Mouse (Mus musculus) intestine, embryonic 16.5 days (tissue): ENCODE data around the gene Slc22a20. TPM values are rescaled to one million over a fixed set of nuclear protein-coding genes. Genes with fewer than 3 reads are reported as not detected.

Source experiments
- ATAC-seq: fragments of 200-750 bp; cut with Nextera tagmentation; 2 replicates; pipeline ENCODE4 v1.8.0; 2017; ENCODE audit warnings: moderate TSS enrichment, moderate library complexity
- H3K27ac ChIP-seq: fragments of 300-500 bp; sonication (generic); 2 replicates; pipeline ENCODE4 v1.5.1; 2014; ENCODE audit warnings: mild to moderate bottlenecking, low read length
- H3K27me3 ChIP-seq: fragments of 300-500 bp; sonication (generic); replicated peaks from 2 replicates; pipeline ENCODE4 v1.6.1; 2014; ENCODE audit warnings: low read length, control low read depth, mixed read lengths; ENCODE audit not compliant: control insufficient read depth, insufficient read depth
- H3K36me3 ChIP-seq: fragments of 300-500 bp; sonication (generic); 2 replicates; pipeline ENCODE4 v1.6.1; 2014; ENCODE audit warnings: low read length, control low read depth; ENCODE audit not compliant: control insufficient read depth, insufficient read depth
- H3K4me1 ChIP-seq: fragments of 300-500 bp; sonication (generic); 2 replicates; pipeline ENCODE4 v1.6.1; 2014; ENCODE audit warnings: low read length, control low read depth, mixed read lengths; ENCODE audit not compliant: control insufficient read depth, insufficient read depth
- H3K4me2 ChIP-seq: fragments of 300-500 bp; sonication (generic); 2 replicates; pipeline ENCODE4 v1.6.1; 2014; ENCODE audit warnings: low read depth, low read length, control low read depth
- H3K4me3 ChIP-seq: fragments of 300-500 bp; sonication (generic); 2 replicates; pipeline ENCODE4 v1.5.1; 2014; ENCODE audit warnings: mild to moderate bottlenecking, low read length
- H3K9ac ChIP-seq: fragments of 300-500 bp; sonication (generic); 2 replicates; pipeline ENCODE4 v1.6.1; 2014; ENCODE audit warnings: low read depth, low read length
- H3K9me3 ChIP-seq: fragments of 300-500 bp; sonication (generic); 2 replicates; pipeline ENCODE4 v1.6.1; 2016; ENCODE audit warnings: low read length, control low read depth; ENCODE audit not compliant: control insufficient read depth
- WGBS: fragments of 180-500 bp; shearing (Covaris S2); extraction: QIAGEN DNeasy Blood & Tissue Kit; methylation state at CpG from one replicate; pipeline ENCODE4 v1.1.7; 2014; 5-methylcytosine and 5-hydroxymethylcytosine counted together
- polyA plus RNA-seq: library from polyadenylated mRNA; unstranded; fragments of >200 nt; fragmentation: Nextera tagmentation; extraction: Ambion mirVana; gene quantifications from 2 replicates; pipeline ENCODE4 v1.2.1, GENCODE M21; 2015

Gene Slc22a20
- polyA plus RNA-seq, 1 experiment from 2014 or later = not detected

DNA sequence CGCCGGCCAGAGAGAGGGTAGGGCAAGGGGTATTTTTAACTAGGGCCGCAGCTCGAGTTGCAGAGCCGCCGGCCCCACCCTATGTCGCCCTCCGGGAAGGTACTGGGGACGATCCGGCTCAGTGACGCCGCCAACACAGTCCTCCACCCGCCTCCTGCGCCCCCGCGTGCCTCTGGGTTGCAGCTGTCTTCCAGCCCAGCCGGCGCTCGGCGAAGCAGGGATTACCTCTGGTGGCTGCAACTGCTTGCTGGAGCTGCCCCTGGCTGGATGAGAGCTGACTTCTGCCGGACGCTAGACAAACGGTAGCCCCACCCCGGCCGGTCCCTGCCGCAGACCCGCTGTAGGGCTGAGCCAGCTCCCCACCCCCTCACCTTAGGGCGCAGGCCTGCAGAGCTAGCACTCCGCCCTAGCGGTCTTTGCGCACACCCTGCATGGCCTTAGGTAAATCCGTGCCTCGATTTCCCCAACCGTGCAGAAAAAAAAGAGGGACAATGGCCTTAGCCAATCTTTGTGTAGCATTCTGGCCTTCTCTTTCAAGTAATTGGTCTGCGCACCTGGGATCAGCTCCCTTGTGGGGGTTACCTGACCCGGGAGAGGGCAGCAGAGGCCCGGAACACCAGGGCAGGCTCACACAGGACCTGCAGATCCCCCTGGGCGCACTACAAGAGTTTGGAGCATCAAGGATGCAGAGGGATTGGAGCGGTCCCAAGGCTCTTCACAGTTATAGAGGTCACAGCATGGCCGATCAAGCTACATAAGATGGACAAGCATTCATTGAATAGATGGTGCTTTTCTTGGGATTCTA, 29.8 kb upstream of the Slc22a20 start, which contains the start of gene Capn1:
Capn1 (minus strand) TSS at position 387 of the 805 bp plus-strand sequence.
- Histone ChIP-seq H3K36me3 (no peaks in the 10 kb centered on the region), H3K4me1 (peaks cover 13% of the 10 kb centered on the region), H3K27ac (peak within 1 kb of the TSS; percentile 34), H3K27me3 (no peaks in the 10 kb centered on the region), H3K9me3 (no peaks in the 10 kb centered on the region), H3K4me3 (peak within 1 kb of the TSS; percentile 64), H3K9ac (peak within 1 kb of the TSS; percentile 78), H3K4me2 (peak within 1 kb of the TSS; percentile 92)
- peak; percentile 83 for ATAC-seq
- WGBS = 3% methylated on average over 38 of the region's 40 CpGs

- Histone ChIP-seq H3K36me3 (no peaks in the 10 kb centered on the region), H3K4me3 (peak overlapping the region; percentile 64), H3K9me3 (no peaks in the 10 kb centered on the region), H3K4me1 (peaks cover 13% of the 10 kb centered on the region), H3K27me3 (no peaks in the 10 kb centered on the region), H3K4me2 (peak overlapping the region; percentile 92), H3K9ac (peak overlapping the region; percentile 78), H3K27ac (peak overlapping the region; percentile 34)
- ATAC-seq = peak; percentile 92
- WGBS = 2% methylated on average over 18 of the region's 18 CpGs
These were observed 29.1 kb upstream of the Slc22a20 start for GRCm38 (mm10) chr19:6014991-6015510.

DNA sequence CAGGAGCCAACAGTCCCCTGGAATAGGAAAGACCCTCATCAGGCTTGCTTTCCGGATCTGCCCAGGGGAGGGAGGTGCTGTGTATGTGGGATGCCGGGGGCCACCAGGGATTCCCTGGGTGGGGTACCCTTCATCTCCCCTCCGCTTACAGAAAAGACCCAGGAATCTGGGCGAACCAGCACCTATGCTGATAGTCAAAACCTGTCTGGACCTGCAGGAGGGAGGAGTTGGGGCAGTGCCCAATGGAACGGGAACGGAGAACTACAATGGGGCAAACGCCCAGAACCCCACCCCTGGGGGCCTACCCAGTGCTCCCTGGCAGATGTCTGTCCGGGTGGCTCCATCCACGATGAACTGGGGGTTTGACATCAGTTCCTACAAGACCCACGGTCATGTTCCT, 27.7 kb upstream of the Slc22a20 start:
- H3K27ac ChIP-seq = no peak overlapping the region
- no peaks in the 10 kb centered on the region for H3K9me3 ChIP-seq
- H3K36me3 ChIP-seq = no peaks in the 10 kb centered on the region
- H3K4me2 ChIP-seq = no peak overlapping the region
- no peak overlapping the region for H3K9ac ChIP-seq
- no peak for ATAC-seq
- 87% methylated on average over 10 of the region's 10 CpGs for WGBS
- no peaks in the 10 kb centered on the region for H3K27me3 ChIP-seq
- H3K4me3 ChIP-seq = no peak overlapping the region
- peaks cover 13% of the 10 kb centered on the region for H3K4me1 ChIP-seq

DNA sequence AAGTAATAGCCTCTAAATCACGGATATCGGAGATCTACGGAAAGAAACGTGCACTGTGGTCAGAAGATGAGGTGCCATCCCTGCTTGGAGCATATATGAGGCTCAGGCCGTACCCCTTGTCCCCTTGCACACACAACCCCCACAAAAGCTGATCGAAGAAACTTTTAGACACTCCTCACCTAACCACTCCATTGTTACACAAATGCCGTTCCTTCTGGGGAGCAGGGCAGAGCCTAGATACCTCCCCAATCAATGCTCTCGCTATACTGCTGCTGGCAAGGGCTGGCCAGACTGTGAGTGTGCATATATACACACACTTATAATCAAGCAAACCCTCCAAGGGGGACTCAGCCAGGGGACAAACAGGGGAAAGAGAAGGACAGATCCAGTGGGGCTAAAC, 23.2 kb upstream of the Slc22a20 start:
- 83% methylated on average over 8 of the region's 8 CpGs for WGBS
- no peaks in the 10 kb centered on the region for H3K9me3 ChIP-seq
- no peak overlapping the region for H3K4me3 ChIP-seq
- H3K36me3 ChIP-seq = no peaks in the 10 kb centered on the region
- no peak overlapping the region for H3K27ac ChIP-seq
- H3K4me2 ChIP-seq = no peak overlapping the region
- H3K9ac ChIP-seq = no peak overlapping the region
- no peaks in the 10 kb centered on the region for H3K27me3 ChIP-seq
- no peak for ATAC-seq
- no peaks in the 10 kb centered on the region for H3K4me1 ChIP-seq

DNA sequence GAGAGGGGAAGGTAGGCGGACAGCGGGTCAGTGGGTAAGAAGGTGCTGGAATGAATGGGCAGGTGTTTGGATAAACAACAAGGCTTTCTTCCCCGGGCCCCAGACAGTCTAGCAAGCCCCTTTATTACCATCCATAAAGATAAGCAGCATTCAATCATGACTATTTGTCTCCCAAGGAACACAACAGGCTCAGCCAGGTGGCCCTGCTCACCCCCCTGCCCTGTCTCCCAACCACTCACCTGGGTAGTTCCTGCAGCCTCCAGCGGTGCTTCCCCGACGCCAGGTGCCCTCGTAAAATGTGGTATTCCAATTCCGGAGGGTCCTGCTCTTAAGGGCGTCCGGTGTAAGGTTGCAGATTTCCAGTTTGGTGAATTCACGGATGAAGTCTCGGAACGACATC, 21.1 kb upstream of the Slc22a20 start:
- Histone ChIP-seq H3K4me3 (no peak overlapping the region), H3K4me1 (no peaks in the 10 kb centered on the region), H3K4me2 (no peak overlapping the region), H3K9ac (no peak overlapping the region), H3K27ac (no peak overlapping the region), H3K36me3 (no peaks in the 10 kb centered on the region), H3K27me3 (no peaks in the 10 kb centered on the region), H3K9me3 (no peaks in the 10 kb centered on the region)
- ATAC-seq = peak; percentile 93
- WGBS = 45% methylated on average over 13 of the region's 13 CpGs

DNA sequence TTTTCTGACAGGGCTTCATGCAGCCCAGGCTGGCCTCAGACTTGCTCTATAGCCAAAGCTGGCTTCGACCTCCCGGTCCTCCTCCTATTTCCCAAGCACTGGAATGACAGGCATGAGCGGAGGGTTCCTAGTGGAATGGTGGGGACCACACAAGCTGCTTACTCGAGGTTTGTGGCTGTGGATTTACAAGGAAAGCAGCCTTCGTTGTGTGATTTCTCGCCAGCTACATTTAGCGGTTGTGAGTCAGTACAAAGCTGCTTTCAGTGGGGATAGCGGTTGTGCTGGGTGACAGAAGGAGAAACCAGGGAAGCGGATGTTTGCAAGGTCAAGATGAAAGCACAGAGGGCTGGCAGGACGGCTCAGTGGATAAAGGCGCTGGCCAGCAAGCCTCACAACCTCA, 19.6 kb upstream of the Slc22a20 start:
- Histone ChIP-seq H3K4me3 (no peak overlapping the region), H3K4me2 (no peak overlapping the region), H3K27me3 (no peaks in the 10 kb centered on the region), H3K36me3 (no peaks in the 10 kb centered on the region), H3K9me3 (no peaks in the 10 kb centered on the region), H3K27ac (no peak overlapping the region), H3K9ac (no peak overlapping the region), H3K4me1 (no peaks in the 10 kb centered on the region)
- ATAC-seq = no peak
- 61% methylated on average over 11 of the region's 11 CpGs for WGBS

GRCm38 (mm10) chr19:5999969-6000368, 14.0 kb upstream of the Slc22a20 start:
- Histone ChIP-seq H3K27me3 (no peaks in the 10 kb centered on the region), H3K36me3 (no peaks in the 10 kb centered on the region), H3K4me3 (no peak overlapping the region), H3K9ac (no peak overlapping the region), H3K27ac (no peak overlapping the region), H3K4me1 (no peaks in the 10 kb centered on the region), H3K4me2 (no peak overlapping the region), H3K9me3 (no peaks in the 10 kb centered on the region)
- WGBS = 79% methylated on average over 5 of the region's 5 CpGs
- no peak for ATAC-seq

GRCm38 (mm10) chr19:5998180-5998579, 12.2 kb upstream of the Slc22a20 start:
- ATAC-seq = no peak
- Histone ChIP-seq H3K27me3 (no peaks in the 10 kb centered on the region), H3K4me1 (no peaks in the 10 kb centered on the region), H3K9me3 (no peaks in the 10 kb centered on the region), H3K4me3 (no peak overlapping the region), H3K27ac (no peak overlapping the region), H3K36me3 (no peaks in the 10 kb centered on the region), H3K4me2 (no peak overlapping the region), H3K9ac (no peak overlapping the region)
- WGBS = 78% methylated on average over 3 of the region's 3 CpGs

GRCm38 (mm10) chr19:5994711-5995110, 8.8 kb upstream of the Slc22a20 start:
- Histone ChIP-seq H3K36me3 (no peaks in the 10 kb centered on the region), H3K4me2 (no peak overlapping the region), H3K9me3 (no peaks in the 10 kb centered on the region), H3K27me3 (no peaks in the 10 kb centered on the region), H3K27ac (no peak overlapping the region), H3K9ac (no peak overlapping the region), H3K4me3 (no peak overlapping the region), H3K4me1 (peaks cover 8% of the 10 kb centered on the region)
- ATAC-seq = no peak
- WGBS = 85% methylated on average over 14 of the region's 14 CpGs
